Mouse (Mus musculus) B cell, adult (primary cell): Measurements from ENCODE around the gene Acat2. TPM values are rescaled to one million over a fixed set of nuclear protein-coding genes. Genes with fewer than 3 reads are reported as not detected.

Experiments
- total RNA-seq: library from RNA; stranded (reverse); gene quantifications from 4 replicates; pipeline ENCODE4 v1.2.4, GENCODE M21; 2023; ENCODE audit not compliant: inconsistent age

Gene Acat2
- 14.8 to 18.7 TPM (median 16.9 TPM) in 4 replicates for total RNA-seq

GRCm38 (mm10) chr17:12960331-12960873, at the start of gene Acat2:
Acat2 (minus strand) TSS chr17:12960747.

GRCm38 (mm10) chr17:13006546-13006945, 46.0 kb upstream of the Acat2 start, which contains the start of gene Sod2:
Sod2 (plus strand) TSS chr17:13006846.

GRCm38 (mm10) chr17:12994069-12994468, 33.5 kb upstream of the Acat2 start, which contains the start of gene Wtap:
Wtap (minus strand) TSS chr17:12994169.

GRCm38 (mm10) chr17:12940151-12940805, 20.3 kb downstream of the Acat2 start, which contains the start of gene Acat3:
Acat3 (minus strand) TSS chr17:12940600.

GRCm38 (mm10) chr17:12915881-12916583, 44.5 kb downstream of the Acat2 start, which contains the start of gene Mrpl18:
Mrpl18 (minus strand) TSS chr17:12916345.

GRCm38 (mm10) chr17:12915488-12915880, 45.1 kb downstream of the Acat2 start, which contains the start of gene Tcp1:
Tcp1 (plus strand) TSS chr17:12915701.

GRCm38 (mm10) chr17:12909361-12910280, 50.9 kb downstream of the Acat2 start, which contains the start of gene Pnldc1:
Pnldc1 (minus strand) TSS chr17:12910230.

Other genes starting within 250 kb of the Acat2 start
- gene Igf2r, start 191.1 kb downstream of the Acat2 start, total RNA-seq, result 11.0 to 11.7 TPM (median 11.1 TPM) in 4 replicates
- not detected in 4 replicates for gene Mas1, start 92.6 kb downstream of the Acat2 start, total RNA-seq
- not detected in 4 replicates for gene Mrgprh, start 84.7 kb downstream of the Acat2 start, total RNA-seq
- 0.66 to 5.4 TPM (median 1.2 TPM) in 4 replicates for gene Pnldc1, start 50.5 kb downstream of the Acat2 start, total RNA-seq
- gene Tcp1, start 45.0 kb downstream of the Acat2 start, total RNA-seq, result 233 to 257 TPM (median 233 TPM) in 4 replicates
- 31.6 to 45.1 TPM (median 34.5 TPM) in 4 replicates for gene Mrpl18, start 44.4 kb downstream of the Acat2 start, total RNA-seq
- gene Acat3, start 20.1 kb downstream of the Acat2 start, total RNA-seq, result 1.1 TPM in 1 of 4 replicates, not detected in the others
- 98.5 to 107 TPM (median 104 TPM) in 4 replicates for gene Wtap, start 33.4 kb upstream of the Acat2 start, total RNA-seq
- gene Sod2, start 46.1 kb upstream of the Acat2 start, total RNA-seq, result 79.9 to 96.6 TPM (median 88.0 TPM) in 4 replicates
- 0.70 TPM in 1 of 4 replicates, not detected in the others for gene Gpr31b, start 91.5 kb upstream of the Acat2 start, total RNA-seq
- not detected in 4 replicates for gene Tcp10b, start 100.4 kb upstream of the Acat2 start, total RNA-seq
- 0.24 to 0.99 TPM (median 0.48 TPM) in 3 of 4 replicates, not detected in the other for gene Unc93a, start 171.1 kb upstream of the Acat2 start, total RNA-seq